Mouse (Mus musculus) left cerebral cortex, adult 11 months (tissue): ENCODE measurements at regions not wholly inside any gene's neighbourhood (a gene's known extent, or its start where the extent isn't known, plus 50 kb on each side); places are given as distances from the start of the nearest gene placed in this dataset.

ENCODE experiments used
- DNase-seq: peaks from one replicate; pipeline ENCODE4 v3.0.0; 2022; ENCODE audit warnings: low spot score

- DNase-seq: peak; percentile 7
Observed at GRCm38 (mm10) chr5:127129495-127129894, 112.1 kb upstream of the Tmem132c start.

GRCm38 (mm10) chr5:127134441-127134840, 107.2 kb upstream of the Tmem132c start:
- no peak for DNase-seq

GRCm38 (mm10) chr5:127140651-127141050, 101.0 kb upstream of the Tmem132c start:
- no peak for DNase-seq

GRCm38 (mm10) chr5:127160292-127160691, 81.3 kb upstream of the Tmem132c start:
- DNase-seq: no peak

- no peak for DNase-seq
Observed at GRCm38 (mm10) chr5:127163376-127163775, 78.2 kb upstream of the Tmem132c start.

GRCm38 (mm10) chr5:127189021-127189420, 52.6 kb upstream of the Tmem132c start:
- no peak for DNase-seq
